Mouse (Mus musculus): ENCODE measurements around the gene Rhbdl3. TPM values are rescaled to one million over a fixed set of nuclear protein-coding genes. Genes with fewer than 3 reads are reported as not detected.

Gene Rhbdl3
- polyA plus RNA-seq (2015; fragmentation: Nextera tagmentation; extraction: Ambion mirVana): 1.1 and 1.4 TPM in 2 replicates

DNA sequence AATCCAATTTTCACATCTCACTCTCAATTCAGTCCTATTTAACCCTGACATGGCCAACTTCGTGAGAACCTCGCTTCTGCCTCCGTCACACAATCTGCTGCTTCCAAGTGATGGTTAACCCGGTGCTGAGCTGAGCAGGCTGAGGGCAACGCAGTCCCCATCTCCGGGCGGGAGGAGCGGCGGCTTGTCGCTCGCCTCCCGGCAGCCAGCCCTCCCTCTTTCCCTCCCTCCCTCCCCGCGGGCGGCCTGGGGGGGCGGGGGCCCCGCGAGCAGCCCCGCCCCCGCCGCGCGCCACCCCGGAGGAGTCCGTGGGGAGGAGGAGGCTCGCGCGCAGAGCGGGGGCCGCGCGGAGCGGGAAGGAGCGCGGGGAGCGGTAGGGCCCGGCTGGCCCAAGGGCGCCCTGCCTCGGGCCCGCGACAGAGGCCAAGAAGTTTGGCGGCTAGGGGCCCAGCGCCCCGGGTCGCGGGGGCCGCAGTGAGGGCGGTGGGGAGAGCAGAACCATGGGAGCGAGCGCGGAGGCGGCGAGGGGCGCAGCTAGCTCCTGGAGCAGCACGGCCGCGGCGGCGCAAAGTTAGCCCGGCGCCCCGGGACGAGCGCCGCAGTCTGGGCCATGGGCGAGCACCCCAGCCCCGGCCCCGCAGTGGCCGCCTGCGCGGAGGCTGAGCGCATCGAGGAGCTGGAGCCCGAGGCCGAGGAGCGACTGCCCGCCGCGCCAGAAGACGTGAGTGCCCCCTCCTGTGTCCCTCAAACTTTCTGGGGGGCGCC, at the start of gene Rhbdl3:
Rhbdl3 (plus strand) TSS at position 362 of the 765 bp plus-strand sequence.

GRCm38 (mm10) chr11:80377712-80378451, 77.2 kb downstream of the Rhbdl3 start, which contains the start of gene 5730455P16Rik:
Gene 5730455P16Rik (minus strand): TSS chr11:80378034.

GRCm38 (mm10) chr11:80383019-80383625, 82.4 kb downstream of the Rhbdl3 start, which contains the start of gene Zfp207:
Gene Zfp207 (plus strand): TSS chr11:80383279.

Other genes with a start within 250 kb of the Rhbdl3 start
- 97.9 and 110 TPM in 2 replicates for gene Crlf3, start 219.9 kb upstream of the Rhbdl3 start, polyA plus RNA-seq (2015; fragmentation: Nextera tagmentation; extraction: Ambion mirVana)
- gene Atad5, start 211.5 kb upstream of the Rhbdl3 start, polyA plus RNA-seq (2015; fragmentation: Nextera tagmentation; extraction: Ambion mirVana): 14.4 and 16.7 TPM in 2 replicates
- 12.3 and 12.5 TPM in 2 replicates for gene Tefm, start 158.7 kb upstream of the Rhbdl3 start, polyA plus RNA-seq (2015; fragmentation: Nextera tagmentation; extraction: Ambion mirVana)
- gene Adap2, start 146.8 kb upstream of the Rhbdl3 start, polyA plus RNA-seq (2015; fragmentation: Nextera tagmentation; extraction: Ambion mirVana): 3.2 and 4.0 TPM in 2 replicates
- 6.5 and 7.6 TPM in 2 replicates for gene Rnf135, start 117.1 kb upstream of the Rhbdl3 start, polyA plus RNA-seq (2015; fragmentation: Nextera tagmentation; extraction: Ambion mirVana)
- gene Rhot1, start 91.9 kb upstream of the Rhbdl3 start, polyA plus RNA-seq (2015; fragmentation: Nextera tagmentation; extraction: Ambion mirVana): 18.3 and 22.2 TPM in 2 replicates
- gene 5730455P16Rik, start 77.1 kb downstream of the Rhbdl3 start, polyA plus RNA-seq (2015; fragmentation: Nextera tagmentation; extraction: Ambion mirVana): 10.9 and 11.1 TPM in 2 replicates
- gene Zfp207, start 82.4 kb downstream of the Rhbdl3 start, polyA plus RNA-seq (2015; fragmentation: Nextera tagmentation; extraction: Ambion mirVana): 142 and 144 TPM in 2 replicates
- gene Psmd11, start 127.7 kb downstream of the Rhbdl3 start, polyA plus RNA-seq (2015; fragmentation: Nextera tagmentation; extraction: Ambion mirVana): 175 and 197 TPM in 2 replicates
- 0.66 and 0.80 TPM in 2 replicates for gene Cdk5r1, start 176.1 kb downstream of the Rhbdl3 start, polyA plus RNA-seq (2015; fragmentation: Nextera tagmentation; extraction: Ambion mirVana)